Mouse (Mus musculus): ENCODE results near the gene Gm17545.

DNA sequence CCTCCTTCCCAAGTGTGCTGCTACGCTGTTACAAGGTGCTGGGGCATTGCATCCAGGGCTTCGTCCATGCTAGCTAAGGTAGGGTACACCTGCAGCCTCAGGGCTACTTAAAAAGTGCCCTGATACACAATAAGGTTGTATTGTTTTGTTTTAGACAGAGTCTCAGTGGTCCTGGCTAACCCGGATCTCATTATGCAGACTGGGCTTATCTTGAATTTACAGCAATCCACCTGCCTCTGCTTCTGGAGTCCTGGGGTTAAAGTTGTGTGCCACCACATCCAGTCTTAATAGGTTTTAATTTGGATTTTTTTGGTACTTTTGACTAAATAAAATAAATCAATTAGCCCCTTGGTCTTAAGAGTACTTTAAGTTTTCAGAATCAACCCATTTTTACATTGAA, 34.2 kb upstream of the Gm17545 start:
- TF ChIP-seq CTCF (IDR thresholded peaks at IDR 0.05; ENCODE audit: borderline replicate concordance, insufficient read depth, low read length) (no peak), POLR2A (IDR thresholded peaks at IDR 0.05; ENCODE audit: low read depth, low read length) (no peak)
